Mouse (Mus musculus): Measurements from ENCODE around the gene Lrig3. TPM values are rescaled to one million over a fixed set of nuclear protein-coding genes. Genes with fewer than 3 reads are reported as not detected.

The Lrig3 gene
- polyA plus RNA-seq, 2 experiments from 2014 or later = not detected

DNA sequence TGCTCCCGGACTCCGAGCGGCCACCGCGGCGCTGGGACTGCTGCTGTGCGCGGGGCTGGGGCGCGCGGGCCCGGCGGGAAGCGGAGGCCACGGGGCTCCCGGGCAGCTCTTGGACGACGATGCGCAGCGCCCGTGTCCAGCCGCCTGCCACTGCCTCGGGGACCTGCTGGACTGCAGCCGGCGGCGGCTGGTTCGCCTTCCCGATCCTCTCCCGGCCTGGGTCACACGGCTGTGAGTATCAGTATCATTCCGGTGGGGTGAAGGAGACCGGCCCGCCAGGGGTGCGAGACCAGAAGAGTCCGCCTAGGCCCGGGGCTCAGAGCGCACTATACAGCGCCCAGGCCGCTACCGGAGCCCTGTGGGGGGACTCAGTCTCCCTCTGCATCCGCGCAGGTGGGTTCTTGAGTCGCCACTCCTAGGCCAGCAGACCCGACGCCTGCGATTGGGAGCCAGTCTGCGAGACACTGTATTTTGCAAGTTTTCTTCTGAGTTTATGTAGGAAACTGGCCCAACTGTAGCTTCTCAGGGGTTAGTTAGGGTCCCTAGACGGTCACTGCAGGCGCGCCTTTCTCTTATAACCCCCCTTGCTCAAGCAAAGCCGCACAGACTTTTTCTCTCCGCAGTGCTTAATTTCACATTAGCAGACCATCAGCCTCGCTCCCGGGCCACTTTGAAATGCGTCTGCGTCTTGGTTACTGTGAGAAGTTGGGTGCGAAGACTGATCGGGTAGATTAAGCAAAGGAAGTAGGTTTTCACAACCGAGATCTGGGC, 698 bp downstream of the Lrig3 start:
- no peak for ATAC-seq

DNA sequence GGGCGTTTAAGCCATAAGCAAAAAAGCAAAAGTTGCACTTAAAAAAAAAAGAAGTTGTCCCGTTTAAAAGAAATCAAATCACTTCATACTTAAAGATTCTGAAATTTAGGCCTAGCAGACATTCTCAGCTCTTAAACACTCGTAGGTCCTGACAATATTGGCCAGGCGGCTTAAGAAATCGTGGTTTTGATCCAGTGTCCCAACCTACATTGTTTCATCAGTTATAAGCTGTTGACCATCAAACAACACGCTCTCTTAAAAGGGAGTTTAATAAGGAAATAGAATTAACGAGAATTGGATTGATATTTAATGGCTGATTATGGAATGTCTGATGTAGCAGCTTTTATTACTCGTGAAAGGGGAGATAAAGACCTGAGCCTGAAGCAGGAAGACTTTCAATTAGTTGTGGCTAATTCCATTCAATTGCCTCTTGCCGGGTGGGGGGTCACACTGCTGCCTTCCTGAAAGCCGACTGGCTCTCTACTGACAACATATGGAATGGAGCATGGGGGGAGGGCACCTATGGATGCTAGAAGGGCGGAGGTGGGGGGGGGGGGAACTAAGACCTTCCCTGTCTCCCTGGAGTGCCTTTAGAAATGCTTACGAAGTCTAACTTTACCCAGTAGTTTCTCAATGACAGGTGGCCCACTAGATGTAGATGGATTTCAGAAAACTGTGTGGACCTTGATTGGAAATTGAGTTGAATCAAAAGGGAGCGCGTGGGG, 1.6 kb downstream of the Lrig3 start:
- no peak for ATAC-seq

DNA sequence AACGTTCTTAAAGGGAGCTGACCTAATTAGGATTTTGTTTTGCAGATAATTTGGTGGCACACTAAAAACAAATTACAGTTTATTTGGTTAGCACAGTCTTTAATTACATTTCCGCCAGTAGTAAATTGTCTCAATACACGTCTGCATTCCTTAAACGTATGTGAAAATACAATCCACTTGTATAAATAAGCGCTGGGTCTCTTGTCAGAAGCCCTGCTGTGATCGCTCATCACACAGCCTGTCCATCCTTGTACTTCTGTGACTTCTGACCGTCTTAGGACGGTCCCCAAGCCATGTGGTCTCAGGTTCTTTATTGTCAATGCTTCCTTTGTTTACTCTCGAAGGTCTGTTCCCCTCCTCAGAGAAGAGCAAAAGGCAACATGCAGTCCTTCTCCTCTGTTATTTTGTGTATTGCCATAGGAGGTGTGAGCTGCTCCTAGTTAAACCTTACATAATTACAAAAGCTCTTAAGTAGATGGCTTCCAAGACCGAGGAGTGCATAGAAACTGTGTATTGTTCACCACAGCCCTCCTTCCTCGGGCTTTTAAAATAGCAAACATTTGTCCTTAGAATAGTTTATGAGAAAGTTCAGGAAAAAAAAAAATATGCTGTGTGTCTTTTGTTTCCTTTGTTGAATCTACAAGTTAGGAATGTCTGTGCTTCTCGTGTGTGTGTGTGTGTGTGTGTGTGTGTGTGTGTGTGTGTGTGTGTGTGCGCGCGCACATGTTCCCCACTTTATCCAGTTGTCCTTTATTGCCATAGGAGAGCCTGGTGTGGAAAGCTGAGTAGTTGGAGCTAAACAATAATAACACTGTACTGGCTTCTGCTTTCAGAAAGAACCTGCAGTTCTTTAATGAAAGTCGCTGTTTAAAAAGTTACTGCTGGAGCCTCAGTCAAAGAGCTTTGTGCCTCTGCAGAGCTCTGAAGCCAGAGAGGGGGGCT, 2.5 kb downstream of the Lrig3 start:
- ATAC-seq = no peak

DNA sequence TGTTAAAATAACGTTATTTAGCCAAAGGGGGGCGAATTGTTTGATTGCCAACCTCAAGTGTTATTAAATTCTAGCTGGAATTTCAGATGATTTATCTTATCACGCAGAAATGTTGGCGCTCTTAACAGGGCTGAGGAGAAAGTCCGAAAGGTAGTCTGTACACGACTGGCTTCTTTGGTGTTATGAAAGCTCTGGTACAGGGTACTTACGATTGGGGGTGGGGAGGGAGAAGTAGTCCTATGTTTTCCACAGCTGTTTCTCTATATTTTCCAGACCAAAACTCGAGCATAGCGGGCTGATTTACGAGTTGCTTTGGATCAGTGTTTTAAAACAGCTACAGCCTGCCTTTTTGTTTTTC, 3.1 kb downstream of the Lrig3 start:
- ATAC-seq = no peak

DNA sequence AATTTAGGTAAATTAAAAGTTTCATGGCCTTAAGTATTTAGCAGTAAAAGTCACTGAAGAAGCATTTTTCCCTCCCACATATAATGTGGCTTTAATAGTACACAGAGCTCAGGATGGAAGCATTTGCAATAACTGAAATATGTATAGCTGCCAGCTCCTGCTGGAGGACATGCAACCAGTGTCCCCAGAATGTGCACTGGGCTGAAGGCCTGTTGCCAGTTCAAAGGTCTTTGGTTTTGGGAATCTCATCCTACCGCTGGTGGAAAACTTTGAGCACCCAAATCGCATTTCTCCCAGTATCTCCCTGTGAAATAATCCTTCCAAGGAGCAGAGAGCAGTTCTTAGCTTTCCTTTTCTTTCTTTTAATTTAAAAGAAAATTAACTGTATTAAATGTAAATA, 4.1 kb downstream of the Lrig3 start:
- no peak for ATAC-seq

DNA sequence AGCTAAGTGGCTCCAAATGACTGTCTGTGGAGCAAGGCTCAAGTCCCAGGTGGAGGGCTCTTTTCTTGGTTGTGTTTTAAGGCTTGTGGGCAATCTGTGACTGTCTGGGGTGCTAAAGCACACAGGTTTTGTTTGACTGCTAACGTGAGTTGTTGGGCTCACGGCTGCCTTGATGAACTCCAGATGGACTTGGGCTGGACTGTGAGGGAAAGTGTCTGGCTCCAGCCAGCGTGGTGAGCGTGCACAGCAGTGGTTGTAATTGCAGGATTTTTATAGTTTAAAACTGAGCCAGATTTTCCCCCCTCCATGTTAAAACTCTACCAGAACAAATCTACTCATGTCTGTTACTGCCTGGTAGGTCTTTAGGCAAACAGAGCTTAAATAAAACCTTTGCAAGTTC, 4.5 kb downstream of the Lrig3 start:
- no peak for ATAC-seq

DNA sequence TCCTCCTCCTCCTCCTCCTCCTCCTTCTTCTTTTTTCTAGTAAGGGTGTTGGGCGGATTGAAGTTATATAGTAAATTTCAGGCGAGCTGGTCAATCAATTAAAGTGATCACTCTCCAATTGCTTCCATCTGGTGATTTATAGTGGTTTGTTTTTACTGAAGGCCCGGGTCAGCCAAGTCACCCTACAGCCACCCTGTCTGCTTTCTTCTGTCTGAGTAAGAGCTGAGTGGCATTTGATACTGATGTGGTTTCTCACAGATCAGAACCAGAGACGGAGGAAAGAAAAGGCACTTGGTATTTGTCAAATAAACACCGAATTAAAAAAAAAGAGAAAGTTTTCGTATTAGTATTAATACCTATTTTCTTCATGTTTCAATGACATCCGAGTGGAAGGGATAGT, 7.8 kb downstream of the Lrig3 start:
- no peak for ATAC-seq

DNA sequence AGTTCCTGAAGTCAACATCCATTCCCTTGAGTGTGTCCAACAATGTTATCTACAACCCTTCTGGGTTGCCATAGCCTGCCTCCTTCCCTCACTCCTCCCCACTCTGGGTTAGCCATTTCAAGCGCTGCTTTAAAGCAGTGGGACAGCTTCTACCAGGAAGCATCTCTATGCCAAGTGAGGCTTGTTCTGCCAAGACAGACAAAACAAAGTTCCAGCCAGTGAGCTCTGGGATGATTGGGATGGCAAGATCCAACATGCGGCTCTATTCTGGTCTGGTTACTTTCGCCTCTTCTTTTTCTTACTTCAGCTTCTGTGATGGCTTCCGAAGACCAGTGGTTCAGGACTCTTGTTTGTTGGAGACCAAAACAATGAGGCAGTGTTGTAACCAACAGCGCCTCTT, 16.0 kb downstream of the Lrig3 start:
- ATAC-seq = no peak

DNA sequence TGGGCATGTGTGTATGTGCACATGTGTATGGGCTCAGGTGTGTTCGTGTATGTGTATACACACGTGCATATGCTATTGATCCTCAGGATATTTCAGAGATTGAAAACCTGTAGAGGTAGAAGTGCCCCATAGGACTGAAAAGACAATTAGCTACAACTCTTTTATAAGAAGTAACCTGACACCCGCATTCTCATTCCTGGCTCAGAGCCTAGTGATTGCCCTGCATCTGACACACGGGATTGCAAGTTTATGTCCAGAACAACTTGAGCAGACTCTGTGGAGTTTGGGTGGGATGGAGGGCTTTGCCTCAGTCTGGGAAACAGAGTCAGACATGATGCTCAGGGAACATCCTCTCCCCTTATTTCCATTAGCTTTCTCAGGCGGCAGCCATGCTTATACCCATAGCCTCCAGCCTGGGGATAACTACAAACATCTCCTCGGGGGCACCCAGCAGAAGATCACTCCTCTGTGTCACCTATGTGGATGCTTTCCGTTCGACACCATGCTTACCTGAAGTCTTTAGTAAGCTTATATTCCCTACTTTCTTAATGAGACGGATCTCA, 18.6 kb downstream of the Lrig3 start:
- no peak for ATAC-seq

DNA sequence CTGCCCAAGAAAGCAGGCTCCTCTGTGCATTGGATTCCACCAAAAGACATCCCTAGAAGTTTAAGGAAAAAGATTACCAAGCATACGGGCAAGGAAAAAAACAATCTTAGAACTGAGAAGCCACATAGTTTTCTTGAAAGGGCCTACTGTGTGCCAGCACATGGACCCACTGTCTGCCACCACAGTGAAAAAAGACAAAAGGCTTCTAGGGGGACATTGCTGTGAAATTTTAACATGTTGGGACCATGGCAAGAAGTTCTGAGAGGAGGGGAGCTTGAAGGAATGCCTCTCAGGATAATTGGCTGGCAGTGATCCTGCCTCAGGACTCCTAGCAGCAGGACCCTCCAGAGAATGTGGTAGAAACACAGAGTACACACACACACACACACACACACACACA, 19.8 kb downstream of the Lrig3 start:
- no peak for ATAC-seq

DNA sequence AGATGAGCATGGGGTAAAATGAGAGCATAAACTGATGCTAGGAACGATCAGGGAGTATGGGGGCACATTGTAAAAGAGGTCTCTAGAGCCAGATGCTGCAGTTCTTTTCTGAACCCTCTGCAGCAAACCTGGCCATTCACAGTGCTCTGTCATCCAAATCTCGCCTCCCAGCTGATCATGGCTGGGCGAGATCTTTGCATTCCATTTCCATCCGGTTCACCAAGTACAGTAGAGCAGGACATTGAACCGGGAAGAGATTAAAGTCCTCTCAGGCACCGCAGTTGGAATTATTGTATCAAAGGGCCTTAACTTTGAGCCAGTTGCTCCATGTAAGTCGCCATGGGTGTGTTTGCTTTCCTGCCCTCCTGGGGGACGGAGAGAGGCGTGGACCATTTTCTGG, 20.5 kb downstream of the Lrig3 start:
- ATAC-seq = no peak

DNA sequence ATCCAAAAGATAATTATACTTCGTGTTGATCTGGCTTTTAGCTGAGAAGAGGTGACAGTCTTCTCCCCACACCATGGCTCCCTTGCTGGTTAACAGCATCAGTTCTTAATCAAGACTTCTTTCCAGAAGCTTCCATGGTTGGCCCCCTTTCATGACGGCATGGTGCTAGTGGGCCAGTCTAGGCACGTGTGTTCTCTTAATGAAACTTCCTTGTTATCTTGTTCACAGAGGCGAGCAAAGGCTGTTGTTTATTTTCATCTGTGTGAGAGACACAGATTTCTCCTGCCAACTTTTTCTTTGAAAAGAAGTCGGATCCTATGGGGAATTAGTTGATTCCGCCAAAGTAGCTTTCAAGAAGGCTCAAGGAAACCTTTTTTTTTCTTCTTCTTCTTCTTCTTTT, 21.3 kb downstream of the Lrig3 start:
- ATAC-seq = no peak

DNA sequence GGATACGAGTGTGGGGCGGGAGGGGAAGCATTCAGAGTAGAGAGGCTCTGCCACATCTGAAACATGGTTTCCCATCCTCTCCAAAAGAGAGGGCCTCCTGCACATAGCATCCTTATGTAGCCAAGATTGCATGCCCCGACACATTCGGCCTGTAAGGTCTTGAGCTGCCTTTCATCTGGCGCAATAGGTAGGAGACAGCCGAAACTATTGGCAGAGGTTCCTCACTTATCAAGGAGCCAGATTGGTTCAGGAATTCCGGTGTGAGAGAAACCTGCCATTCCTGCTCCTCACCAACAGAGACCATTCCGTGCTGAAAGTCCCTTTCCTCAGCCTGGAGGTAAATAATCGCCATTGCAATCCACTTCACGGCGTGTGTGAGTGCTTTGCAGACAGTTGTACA, 22.1 kb downstream of the Lrig3 start:
- no peak for ATAC-seq

DNA sequence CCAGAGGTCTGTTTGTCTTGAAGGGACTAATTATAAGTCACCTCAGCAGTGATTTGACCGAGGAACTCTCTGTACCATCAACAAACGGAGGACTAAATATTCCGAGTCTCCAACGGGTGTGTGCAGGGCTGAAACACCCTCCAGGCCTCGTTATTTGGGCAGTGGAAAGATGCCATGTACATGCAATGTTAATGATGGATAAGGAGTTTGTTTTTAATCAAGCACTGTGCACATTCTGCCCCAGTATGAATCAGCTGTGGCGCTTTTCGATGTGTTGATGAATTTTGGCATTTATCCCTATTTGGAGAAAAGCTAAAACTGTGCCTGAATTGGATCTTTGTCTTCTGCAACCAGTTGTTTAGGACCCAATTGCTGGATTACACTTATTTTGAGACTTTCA, 23.9 kb downstream of the Lrig3 start:
- ATAC-seq = no peak

DNA sequence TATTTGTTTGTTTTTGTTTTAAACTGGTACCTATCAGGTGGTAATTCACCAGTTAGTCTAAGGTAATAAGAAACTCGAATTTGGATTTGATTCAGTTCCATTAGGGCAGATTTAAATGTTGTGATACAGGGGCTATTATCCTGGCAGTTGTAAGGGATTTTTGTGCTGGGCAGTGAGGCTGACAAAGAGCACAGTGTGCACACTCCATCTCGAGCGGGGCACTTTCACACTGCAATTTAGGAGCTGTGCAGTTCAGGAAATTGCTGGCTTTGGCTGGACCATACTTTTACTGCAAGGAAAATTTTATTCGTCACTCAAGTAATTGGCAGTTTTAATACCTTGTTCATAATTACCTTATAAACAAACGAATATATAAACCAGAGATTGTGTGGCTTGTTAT, 24.4 kb downstream of the Lrig3 start:
- no peak for ATAC-seq

DNA sequence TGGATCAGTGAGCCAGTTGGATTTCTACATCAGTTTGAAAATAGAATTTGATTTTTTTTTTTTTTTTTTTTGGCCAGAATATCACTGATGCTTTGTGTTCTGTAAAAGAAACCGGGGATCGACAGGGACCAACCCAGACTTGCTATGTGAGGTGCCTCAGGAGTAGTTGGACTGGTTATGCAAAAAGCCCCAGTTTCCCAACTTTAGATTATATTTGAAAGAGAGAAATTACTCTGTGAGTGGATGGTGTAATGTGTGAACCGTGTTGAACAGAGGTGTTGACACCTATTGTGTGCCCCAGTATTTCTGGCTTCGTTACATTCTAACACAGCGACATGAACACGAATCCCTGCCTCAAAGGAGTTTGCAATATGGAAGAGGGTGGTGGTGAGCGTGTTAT, 25.9 kb downstream of the Lrig3 start:
- no peak for ATAC-seq

DNA sequence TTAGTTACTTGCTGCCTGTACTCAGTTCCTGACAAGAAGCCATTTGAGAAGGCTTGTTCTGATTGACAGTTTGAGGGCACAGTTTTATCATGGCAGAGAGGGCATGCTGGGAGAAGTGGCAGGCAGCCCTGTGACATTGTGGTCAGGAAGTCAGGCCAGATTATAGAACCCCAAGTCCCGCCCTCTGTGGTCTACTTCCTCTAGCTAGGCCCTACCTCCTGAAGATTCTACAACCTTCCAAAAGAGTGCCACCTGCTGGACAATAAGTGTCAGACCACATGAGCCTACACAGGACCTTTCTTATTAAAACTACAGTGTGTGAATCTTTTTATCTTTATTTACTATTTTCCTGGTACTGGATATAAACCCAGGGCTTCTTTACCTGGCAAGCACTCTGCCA, 28.9 kb downstream of the Lrig3 start:
- ATAC-seq = no peak

DNA sequence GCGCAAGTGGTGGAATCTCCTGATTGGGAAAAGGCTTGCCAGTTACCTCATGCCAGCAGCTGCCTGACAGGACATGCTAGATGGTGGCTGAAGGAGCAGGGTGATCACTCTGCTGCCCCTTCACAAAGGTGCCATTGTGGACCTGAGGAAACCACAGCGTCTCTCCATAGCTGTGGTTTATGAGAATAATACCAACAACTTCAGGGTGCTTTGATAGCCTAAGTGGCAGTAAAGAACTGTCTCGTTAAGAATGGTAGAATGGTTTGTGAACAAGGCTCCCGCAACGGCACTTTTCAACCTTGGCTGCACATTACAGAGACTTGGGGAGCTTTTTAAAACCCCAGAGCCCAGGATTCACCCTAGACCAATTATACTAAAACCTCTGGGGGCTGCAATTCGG, 29.7 kb downstream of the Lrig3 start:
- ATAC-seq = no peak

DNA sequence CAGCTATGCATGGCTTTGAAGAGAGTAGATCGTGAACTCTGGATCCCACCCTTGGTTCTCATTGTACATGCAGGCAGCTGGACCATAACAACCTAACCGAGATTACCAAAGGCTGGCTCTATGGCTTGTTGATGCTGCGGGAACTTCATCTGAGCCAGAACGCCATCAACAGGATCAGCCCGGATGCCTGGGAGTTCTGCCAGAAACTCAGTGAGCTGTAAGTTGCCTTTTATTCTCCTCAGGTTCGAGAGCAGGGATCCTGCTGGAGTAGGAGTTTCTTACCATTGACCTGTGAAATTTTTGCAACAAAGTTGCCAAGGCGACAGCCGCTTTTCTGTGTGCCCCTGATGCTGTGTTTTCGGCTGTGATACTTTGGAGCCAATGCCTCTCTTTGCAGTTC, 31.0 kb downstream of the Lrig3 start:
- no peak for ATAC-seq

DNA sequence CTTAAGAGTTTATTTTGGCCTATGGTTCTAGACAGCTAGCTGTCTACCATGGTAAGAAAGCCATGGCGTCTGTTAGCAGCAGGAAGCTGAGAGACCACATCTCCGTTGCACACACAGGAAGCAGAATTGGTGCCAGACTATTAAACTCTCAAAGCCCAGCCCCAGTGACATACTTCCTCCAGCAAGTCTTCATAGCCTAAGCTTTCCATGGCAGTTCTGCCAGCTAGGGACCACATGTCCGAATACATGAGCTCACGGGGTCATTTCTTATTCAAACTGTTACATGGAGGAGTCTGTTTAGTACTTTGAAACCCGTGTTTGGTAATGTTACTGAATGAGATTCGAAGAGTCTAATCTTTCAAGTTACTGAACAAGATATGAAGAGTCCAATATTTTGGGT, 33.6 kb downstream of the Lrig3 start:
- no peak for ATAC-seq

DNA sequence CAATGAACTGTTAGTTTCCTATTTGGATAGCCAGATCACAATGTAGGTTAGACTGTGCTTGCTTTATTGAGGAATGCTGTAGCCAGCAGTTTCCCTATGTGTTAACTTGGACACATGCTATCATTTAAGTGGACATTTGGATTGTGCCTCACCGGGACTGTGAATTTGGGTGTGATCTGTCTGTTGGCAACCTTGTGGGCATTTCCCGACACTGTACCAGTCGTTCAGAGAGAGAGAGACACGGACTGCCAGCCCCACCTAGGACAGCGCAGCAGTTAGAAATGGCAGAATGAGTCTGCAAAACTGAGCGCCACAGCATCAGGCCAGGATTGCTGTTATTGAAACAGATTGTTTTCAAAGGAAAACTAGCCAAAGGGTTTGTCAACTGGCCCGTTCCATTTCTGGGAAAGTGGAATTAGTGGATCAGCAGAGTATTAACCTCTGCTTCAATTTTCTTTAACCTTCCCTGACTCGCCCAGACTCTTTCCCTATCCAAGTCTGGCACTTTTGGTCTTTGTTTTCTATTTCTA, 35.0 kb downstream of the Lrig3 start:
- ATAC-seq = no peak

DNA sequence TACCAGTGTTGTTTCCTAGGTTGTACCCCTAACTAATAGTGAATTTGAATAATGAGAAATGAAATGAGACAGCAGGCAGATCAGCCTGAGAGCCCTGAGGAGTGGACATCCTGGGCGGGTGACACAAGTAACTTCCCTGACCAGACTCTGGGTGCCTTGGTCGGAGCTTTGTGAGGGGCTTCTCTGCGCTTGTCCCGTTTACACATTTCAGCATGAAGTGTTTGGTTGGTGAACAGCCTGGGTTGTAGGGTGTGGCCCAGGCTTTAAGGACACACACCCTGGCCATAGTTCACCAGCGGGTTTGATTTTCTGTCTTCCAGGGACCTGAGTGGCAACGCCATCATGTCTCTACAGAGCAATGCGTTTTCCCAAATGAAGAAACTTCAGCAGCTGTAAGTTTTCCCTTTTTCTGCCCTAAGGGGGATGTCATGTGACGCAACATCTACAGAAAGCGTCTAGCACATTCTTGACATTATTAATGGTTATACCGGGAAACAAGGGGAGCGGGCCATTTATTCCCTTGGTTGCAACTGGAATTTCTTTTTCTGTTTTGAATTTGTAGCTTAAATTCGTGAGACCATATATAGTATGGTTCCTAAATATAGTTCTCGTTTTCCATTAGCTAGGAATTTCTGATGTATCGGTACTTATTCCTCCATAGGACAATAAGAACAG, 36.2 kb downstream of the Lrig3 start:
- ATAC-seq = no peak
